Mouse (Mus musculus) lung, adult 18-20 months (tissue): ENCODE results near the gene Adgrf3.
A peak's percentile ranks its signal among the peaks of the same experiment; 100 is the strongest.
"Not testable (repeated sequence)": the region's sequence is repeated elsewhere in the genome, so short reads cannot be mapped to it uniquely, and the experiment has no call there.

Experiments
- DNase-seq, 2 experiments: peaks; one replicate each; pipeline ENCODE4 v3.0.0; 2022; ENCODE audit warnings: mixed read lengths in 2 of 2

Gene Adgrf3

GRCm38 (mm10) chr5:30205493-30205892 is at the start of gene Adgrf3:
Gene Adgrf3 (minus strand): TSS chr5:30205722.
- DNase-seq = no peak

DNA sequence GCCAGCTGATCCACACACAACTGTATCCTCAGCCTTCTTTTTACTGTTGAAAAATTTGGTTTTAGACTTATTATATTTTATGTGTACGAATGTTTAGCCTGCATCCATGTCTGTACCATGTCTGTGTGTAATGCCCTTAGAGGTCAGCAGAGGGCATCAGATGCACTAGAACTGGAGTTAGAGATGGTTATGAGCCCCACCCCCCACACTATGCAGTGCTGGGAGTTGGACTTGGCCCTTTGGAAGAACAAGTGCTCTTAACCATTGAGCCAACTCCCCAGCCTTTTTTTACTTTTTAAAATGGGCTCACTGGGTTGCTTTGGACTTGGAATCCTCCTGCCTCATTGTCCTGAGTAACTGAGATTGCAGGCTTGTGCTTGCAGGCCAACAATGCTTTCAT is 42.1 kb upstream of the Adgrf3 start:
- DNase-seq = no peak

GRCm38 (mm10) chr5:30245861-30246416 is 40.4 kb upstream of the Adgrf3 start:
- DNase-seq = peak in 1 of 2 experiments; percentile 5

GRCm38 (mm10) chr5:30243741-30244140 is 38.2 kb upstream of the Adgrf3 start:
- DNase-seq = no peak

DNA sequence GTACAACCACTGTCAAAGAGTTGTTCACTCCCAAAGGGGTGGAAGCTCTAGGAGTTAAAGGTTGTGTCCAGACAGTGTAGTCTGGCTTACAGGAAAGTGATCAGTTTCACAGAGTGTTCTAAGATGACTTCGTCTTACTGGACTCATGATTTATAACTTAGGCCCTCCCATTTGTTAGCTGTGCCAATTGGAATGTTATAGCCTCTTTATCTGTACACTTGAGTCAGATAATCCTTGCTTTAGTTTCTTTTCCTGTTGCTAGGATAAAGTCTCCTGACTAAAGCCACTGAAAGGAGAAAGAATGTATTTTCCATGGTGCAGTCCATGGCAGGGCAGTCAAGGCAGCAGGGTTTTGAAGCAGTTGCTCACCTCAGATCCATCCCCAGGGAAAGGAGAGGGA is 36.9 kb upstream of the Adgrf3 start:
- no peak for DNase-seq

DNA sequence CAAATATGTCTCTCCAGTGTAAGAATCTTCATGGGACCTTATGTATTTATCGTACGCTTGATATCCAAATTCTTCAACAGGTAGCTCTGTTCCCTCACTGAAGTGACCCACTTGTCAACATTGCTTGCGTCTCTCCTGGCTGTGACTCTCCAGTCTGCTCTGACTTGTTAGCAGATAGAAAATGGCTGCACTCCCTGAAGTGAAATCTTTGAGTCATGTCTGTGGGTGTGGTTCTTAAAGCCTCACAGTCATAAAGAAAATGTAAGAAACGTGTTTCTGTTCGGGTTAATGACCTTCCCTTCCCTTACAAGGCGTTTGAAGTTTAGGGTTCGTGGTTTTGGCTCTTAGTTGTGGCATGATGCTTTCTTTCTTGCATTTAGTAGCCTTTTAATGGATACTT is 35.0 kb upstream of the Adgrf3 start:
- DNase-seq = no peak

DNA sequence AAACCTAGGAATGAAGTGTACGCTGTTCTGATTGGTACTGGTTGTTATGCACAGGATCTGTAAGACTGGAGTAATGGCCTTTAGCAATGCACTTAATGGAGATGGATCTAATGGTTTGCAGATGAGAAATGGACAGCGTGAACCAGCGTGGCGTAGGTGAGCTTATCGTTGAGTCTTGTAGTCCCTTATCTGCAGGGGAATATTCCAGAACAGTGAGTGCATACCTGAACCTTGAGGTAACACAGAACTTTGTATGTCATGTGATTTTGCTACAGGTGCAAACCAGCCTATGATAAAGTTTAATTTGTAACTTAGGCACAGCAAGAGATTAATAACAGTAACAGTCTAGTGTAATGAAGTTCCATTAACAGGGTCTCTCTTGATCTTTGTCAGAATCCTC is 33.0 kb upstream of the Adgrf3 start:
- DNase-seq = no peak

DNA sequence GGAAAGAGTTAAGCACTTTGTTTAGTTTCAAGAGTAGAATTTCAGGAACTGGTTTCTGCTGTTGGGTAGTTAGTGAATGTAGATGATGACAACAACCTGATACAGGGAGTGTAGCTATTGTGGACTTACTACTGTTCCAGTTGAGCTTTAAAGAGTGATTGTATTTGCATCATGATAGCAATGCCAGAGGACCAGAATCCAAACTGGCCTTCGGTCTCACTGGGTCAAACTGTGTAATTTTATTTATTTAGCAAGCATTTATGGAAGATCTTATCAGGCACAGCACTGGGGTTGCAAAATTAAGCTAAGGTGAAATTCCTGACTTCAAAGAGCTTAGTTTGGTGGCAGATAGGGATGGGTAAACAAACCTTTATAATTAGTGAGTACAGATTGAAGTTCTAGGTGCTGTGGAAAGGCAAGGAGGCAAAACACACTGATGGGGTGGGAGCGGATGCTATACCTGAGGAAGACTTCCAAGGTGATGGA is 30.2 kb upstream of the Adgrf3 start:
- DNase-seq = no peak

GRCm38 (mm10) chr5:30233979-30234378 is 28.5 kb upstream of the Adgrf3 start:
- DNase-seq = no peak

GRCm38 (mm10) chr5:30233042-30233441 is 27.5 kb upstream of the Adgrf3 start:
- DNase-seq = no peak

GRCm38 (mm10) chr5:30232271-30232971 is 26.9 kb upstream of the Adgrf3 start, which contains the start of gene Selenoi:
Gene Selenoi (plus strand): TSS chr5:30232581.
- peak; percentile 99 to 100 for DNase-seq

DNA sequence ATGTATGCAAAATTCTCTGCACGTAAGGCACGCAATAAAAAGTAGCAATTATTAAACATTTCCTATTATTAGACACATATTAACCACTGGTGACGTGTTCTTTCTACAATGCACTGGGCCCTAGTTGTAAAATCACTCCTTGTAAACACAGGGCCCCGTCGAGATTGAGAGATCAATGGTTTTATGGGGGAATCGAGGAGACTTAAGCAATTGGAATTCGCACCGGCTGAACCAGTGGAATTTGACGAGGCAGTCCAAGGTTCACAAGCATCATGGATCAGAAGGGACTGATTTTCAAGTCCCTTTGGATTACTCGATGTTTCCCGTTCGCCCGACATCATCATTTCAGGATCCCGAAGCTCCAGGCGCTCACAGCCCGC is 26.4 kb upstream of the Adgrf3 start:
- DNase-seq = no peak

DNA sequence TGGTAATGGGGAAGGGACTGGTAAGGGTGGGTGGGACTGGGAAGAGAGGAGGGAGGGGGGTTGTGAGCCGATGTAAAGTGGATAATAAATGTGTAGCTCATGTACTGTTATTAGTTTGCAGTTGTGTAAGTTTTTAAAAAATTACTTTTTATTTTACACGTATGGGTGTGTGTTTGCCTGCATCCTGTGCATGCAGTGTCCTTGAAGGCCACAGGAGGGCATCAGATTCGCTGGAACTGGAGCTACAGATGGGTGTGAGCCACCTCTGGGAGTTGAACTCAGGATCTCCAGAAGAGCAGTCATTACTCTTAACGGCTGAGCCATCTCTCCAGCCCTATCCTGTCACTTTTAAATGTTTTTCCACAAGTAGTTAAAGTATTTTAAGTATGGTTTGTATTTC is 25.4 kb upstream of the Adgrf3 start:
- DNase-seq = peak; percentile 7 to 21

DNA sequence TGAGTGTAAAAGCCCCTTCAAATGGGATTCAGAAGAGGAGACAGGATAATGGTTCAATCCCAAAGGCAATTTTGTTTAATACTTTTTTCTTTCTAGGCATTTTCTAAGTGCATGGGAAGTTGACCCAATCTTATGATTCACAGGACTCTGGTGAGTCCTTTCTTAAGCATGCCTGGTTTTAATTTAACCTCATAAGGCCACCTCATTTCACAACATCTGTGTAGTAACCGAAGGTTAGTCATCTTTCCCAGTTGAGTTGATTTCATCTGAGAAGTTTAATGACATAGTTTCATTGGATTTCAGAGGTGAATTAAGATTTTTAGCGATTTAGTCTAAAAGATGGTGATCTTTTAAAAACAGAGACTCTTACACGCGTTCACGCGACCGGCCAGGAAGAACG is 17.2 kb upstream of the Adgrf3 start:
- DNase-seq = no peak

- no peak for DNase-seq
Measured at GRCm38 (mm10) chr5:30220666-30221065, 15.1 kb upstream of the Adgrf3 start.

GRCm38 (mm10) chr5:30219715-30220114 is 14.2 kb upstream of the Adgrf3 start:
- no peak for DNase-seq

GRCm38 (mm10) chr5:30215970-30216369 is 10.4 kb upstream of the Adgrf3 start:
- DNase-seq = no peak

DNA sequence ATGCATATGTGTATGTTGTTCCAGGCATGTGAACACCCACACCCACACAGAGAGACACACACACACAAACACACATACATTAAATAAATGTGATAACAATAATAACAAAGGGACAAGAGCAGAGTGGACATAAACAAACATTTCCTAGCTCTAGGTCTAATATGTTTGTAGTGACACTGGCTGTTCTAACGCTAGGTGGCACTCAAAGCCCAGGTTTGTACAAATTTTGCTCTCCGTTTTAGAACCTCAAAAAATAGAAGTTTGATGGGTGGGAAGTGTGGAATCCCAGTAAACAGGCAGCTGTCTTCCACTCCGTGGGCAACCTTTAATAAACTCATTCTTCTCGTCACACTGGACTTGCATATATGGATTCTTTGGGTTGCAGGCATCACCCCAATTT is 9.4 kb upstream of the Adgrf3 start:
- DNase-seq = peak; percentile 21 to 55

DNA sequence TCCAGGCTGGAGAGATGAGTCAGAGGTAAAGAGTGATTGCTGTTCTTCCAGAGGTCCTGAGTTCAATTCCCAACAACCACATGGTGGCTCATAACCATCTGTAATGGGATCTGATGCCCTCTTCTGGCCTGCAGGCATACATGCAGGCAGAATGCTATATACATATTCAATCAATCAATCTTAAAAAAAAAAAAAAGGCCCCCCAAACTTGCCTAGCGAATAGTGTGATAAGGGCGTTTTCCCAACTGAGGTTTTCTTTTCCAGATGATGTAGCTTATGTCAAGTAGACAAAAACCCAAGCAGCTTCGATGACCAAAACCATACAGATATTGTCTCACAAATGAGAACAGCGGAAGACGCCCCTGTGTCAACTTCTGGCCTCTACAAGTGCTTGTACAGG is 5.2 kb upstream of the Adgrf3 start:
- DNase-seq = not testable (repeated sequence)

DNA sequence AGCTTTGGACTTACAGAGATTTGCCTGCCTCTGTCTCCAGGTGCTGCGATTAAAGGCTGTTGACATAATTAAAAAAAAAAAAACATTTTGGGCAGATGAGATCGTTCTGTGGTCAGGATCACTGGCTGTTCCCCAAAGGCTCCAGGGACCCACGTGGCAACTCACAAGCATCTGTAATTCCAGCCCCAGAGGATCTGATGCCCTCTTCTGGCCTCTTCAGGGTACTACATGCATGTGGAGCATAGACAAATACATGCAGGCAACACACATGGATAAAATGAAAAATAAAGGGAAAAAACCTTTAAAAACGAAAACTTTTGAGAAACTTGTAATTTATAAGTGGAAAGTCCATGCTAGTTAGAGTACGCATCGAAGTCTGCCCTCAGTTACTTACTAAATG is 1.8 kb upstream of the Adgrf3 start:
- peak; percentile 19 to 35 for DNase-seq

- DNase-seq = no peak
Measured at GRCm38 (mm10) chr5:30205034-30205433, 488 bp downstream of the Adgrf3 start.

- DNase-seq = no peak
Measured at GRCm38 (mm10) chr5:30204441-30204840, 1.1 kb downstream of the Adgrf3 start.

- no peak for DNase-seq
Measured at GRCm38 (mm10) chr5:30203216-30203885, 2.2 kb downstream of the Adgrf3 start.

GRCm38 (mm10) chr5:30202221-30202620 is 3.3 kb downstream of the Adgrf3 start:
- DNase-seq = no peak
